Mouse (Mus musculus) heart, postnatal 4 days (tissue): ENCODE data around the gene Rps5. TPM values are rescaled to one million over a fixed set of nuclear protein-coding genes. Genes with fewer than 3 reads are reported as not detected.
A peak's percentile ranks its signal among the peaks of the same experiment; 100 is the strongest.
"Not testable (repeated sequence)": the region's sequence is repeated elsewhere in the genome, so short reads cannot be mapped to it uniquely, and the experiment has no call there.

Experiments
- DNase-seq: peaks from one replicate; pipeline ENCODE4 v3.0.0; 2021
- total RNA-seq, 2 experiments: library from RNA; stranded (reverse); gene quantifications; 2 replicates each; pipeline ENCODE4 v1.2.3; 2021

The Rps5 gene
- total RNA-seq, result 100 to 1,000 TPM; 857 to 895 TPM

DNA sequence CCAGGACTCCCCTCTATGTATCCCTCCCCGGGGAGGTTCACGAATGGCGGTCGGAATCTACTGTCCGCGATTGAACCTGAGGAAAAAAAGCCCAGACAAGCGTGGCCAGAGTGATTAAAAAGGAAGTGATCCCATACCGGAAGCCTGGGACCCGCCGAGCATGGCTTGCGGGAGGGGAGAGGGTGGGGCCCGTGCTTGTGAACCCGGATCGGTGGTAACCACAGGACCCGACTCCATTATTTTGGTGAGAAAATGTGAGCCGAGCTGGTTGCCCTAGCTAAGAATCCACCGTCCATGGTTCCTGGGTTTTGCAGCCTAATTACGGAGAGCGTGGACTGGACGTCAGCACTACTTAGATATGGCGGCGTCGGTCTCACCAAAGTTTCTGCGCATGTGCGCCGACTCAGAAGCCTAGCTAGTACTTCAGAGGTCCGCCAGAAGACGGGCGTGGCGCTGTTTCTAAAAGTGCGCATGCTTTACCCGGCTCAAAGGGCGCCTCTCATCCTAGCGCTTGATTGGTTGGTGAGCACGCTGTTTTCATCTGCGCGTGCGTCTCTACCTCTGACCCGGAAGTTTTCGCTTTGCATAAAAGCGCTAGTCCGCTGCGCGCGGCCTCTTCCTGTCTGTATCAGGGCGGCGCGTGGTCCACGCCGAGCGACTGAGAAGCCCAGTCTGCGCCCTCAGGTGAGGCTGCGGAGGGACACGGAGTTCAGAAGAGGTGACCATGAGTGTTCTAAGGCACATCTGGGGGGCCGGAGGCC, at the start of gene Rps5:
TSS of gene Rps5 (plus strand) at position 586 of the 761 bp plus-strand sequence.
- peak; percentile 99 for DNase-seq

DNA sequence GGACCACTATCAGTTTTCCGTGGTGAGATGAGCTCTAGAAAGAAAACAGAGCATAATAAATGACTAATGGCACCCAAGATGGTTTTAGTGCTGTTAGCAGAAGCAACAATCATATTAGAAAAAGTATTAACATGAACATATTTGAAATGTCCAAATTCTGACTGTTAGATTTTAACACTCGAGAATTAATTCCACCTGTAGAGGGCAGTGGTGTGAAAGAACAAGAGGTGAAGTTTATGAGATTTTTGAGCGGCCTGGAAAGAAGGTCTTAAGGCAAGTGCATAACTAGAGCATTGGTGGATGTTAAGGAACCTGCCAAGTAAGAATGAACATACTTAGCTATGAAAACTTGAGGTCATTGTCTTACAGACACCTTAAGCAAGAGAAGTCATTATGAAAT, 47.8 kb upstream of the Rps5 start:
- DNase-seq, result no peak

DNA sequence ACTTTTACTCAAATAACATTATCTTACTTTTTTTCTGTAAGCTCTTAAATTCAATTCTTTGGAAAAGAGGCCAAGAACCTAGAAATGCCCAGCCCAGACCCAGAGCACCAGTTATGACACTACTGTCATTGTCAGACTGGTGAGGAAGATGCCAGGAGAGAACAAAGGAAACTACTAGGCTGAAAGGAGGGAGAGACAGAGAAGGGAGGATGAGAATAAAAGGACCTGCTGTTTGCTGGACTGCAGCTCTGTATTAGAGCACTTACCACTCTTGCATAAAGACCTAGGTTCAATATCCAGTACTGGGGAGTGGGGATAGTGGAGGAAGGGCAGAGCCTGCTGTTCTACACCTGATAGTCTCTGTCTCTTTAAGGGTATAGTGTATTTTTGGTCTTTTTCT, 42.1 kb upstream of the Rps5 start:
- no peak for DNase-seq

DNA sequence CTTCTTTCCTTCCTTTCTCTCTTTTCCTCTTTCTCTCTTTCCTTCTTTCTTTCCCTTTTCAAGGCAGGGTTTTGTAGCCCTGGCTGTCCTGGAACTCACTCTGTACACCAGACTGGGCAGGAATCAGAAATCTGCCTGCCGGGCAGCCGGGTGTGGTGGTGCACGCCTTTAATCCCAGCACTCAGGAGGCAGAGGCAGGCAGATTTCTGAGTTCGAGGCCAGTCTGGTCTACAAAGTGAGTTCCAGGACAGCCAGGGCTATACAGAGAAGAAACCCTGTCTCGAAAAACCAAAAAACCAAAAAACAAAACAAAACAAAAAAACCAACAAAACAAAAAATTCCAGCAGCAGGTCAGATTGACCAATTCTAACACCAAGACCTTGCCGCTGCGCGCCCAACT, 41.6 kb upstream of the Rps5 start:
- not testable (repeated sequence) for DNase-seq

DNA sequence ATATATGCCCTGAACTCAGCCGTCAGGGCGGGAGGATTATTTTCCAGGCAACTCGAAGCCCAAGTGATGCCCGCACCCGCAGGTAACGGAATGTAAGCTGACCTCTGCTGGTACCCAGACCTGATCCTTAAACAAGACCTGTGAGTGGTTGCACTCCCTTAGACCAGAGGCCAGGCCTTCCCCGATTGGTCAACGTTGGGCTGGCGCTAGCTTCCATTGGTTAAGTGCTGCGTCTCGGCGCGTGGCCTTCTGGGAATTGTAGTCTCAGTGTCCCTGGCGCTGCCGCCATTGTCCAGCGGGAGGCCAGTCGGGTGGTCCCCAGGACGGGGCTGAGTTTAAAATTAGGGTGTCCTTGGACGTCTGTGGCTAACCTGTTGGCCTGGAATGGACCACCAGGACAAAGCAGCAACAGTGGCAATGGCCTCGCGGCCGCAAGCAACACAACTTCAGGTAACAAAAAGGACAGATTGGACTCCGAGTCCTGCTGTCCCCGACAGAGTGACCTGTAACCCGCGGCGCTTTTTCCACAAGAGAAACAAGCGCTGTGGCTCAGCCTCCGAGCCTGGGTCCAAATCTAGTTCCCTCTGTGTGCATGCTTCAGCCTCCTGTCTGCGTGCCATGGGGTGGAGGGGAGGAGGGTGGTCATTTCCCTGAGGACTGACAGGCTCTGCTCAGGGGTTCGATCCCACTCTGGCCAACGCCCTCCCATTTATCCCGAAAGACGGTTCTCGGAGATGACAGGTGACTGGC, 41.0 kb upstream of the Rps5 start, which contains the start of gene Zfp128:
TSS of gene Zfp128 (plus strand) at position 267 of the 750 bp plus-strand sequence.
- DNase-seq, result peak; percentile 95

DNA sequence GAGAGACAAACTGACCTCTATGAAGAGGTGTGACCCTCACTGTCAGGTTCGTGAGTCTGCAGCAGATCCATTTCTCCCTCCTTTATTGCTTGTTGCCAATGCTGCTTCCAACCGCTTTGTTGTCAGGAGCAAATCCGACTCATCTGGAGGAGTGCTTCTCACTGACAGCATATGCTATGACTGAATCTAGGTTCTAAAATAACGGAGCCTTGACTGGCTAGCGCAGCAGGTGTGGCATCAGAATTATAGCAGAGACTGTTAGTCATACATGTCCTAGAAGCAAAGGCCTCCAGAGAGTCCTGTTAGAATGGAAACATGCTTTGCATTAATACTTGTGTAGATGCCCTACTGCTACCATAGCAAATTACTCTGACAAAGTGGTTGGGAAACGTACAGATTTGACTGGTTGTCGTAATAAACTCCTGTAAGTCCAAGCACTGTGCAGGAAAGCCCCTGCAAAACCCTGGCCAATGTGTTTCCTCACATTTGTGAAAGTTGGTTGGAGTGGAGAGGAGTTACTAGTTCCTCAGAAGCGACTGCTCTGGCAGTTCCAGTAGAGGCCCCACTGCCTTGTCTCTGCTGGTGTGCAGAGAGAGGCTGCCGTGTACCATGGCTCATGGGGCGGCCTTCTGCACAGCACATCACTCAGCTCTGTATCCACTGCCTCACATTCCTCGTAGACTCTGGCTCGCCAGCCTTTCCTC, 35.4 kb upstream of the Rps5 start:
- no peak for DNase-seq

DNA sequence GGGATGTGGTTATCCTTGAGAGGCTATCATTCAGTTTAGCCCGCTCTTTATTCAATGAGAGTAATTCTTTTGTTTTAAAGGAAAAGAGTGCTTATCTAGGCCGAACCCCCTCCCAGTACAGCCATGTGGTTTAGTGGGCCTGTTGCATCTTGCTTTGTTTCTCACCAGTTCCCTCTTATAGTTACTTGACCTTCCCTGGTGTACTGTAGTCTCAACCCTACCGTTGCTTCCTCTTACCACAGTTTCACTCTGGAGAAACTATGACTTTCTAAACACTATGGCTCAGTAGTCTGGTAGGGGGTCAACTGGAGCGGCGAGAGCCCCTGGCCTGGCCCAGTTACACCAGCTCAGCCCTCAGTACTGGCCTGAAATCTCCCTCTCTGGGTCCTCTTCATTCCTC, 34.5 kb upstream of the Rps5 start:
- no peak for DNase-seq

DNA sequence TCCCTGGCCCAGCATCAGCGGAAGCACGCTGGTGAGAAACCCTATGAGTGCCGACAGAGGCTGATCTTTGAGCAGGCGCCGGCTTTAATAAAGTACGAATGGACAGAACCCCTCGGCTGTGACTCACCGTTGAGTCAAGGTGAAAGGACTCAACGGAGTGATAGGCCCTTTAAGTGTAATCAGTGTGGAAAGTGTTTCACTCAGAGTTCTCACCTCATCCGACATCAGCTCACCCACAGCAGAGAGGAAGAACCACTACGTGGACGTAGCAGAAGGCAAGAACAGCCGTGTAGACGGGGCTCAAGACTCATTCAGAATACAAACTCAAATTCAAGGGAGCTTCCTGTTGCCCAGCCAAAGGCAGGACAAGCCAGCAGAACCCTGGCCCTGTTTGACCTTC, 31.2 kb upstream of the Rps5 start:
- DNase-seq, result no peak

DNA sequence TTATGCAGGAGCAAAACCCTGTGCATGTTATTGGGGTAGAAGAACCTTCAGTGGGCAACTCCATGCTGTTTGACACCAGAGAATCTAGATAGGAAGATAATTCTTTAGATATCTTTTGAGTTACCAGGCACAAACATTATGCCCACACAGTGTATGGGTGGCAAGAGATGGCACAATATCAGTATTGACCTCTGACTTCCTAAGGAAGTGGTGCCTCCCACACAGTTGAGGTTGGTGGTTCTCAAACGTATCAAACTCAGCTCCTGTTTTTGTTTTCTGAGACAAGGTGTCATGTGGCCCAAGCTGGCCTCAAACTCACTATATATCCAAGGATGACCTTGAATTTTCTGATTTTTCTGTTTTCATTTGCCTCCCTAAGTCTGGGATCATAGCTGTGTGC, 30.8 kb upstream of the Rps5 start:
- no peak for DNase-seq

DNA sequence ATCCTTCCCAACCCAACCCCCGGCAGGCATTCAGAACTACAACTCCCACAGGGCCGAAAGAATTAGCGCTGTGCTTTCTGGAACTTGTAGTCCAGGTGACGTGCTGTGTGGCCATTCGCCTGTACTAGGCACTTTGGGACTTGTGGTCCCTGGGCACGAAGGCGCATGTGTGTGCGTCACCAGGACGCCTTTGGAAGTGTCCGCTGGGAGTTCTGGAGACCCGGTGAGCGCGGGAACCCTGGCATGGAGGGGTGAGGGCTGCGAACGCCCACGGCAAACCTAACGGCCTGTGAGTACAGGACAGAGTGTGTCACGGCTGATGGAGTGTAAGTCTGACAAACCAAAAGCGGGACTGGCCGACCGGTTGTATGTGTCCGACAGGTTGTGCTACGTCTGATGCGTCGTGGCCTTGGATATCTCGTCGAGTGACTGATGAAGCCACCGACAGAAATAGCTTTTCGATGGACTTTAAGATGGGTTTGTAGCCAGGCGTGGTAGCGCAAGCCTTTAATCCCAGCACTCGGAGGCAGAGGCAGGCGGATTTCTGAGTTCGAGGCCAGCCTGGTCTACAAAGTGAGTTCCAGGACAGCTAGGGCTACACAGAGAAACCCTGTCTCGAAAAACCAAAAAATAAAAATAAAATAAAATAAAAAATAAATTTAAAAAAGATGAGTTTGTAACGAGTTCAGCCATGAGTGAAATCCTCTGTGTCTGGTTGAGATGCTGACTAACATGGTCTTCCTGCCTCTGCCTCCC, 24.3 kb upstream of the Rps5 start, which contains the start of gene Zscan22:
TSS of gene Zscan22 (plus strand) at position 161 of the 756 bp plus-strand sequence.
- peak; percentile 91 for DNase-seq

DNA sequence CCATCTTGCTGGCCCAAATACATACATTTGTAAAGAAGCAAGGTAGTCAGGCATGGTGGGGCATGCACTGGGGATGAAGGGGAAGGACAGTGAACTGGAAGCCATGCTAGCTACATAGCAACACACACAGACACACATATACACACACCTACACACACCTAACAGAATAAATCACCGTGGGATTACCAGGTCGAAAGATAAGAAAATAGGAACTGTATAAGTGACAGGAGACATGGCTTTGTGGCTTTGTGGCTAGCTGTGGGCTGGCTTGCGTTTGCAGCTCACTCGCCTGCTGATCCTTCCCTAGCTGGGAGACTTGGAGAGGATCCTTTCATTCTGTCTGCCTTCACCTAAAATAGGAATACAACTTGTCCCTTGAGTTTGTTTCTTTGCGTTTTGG, 20.6 kb upstream of the Rps5 start:
- DNase-seq, result no peak

DNA sequence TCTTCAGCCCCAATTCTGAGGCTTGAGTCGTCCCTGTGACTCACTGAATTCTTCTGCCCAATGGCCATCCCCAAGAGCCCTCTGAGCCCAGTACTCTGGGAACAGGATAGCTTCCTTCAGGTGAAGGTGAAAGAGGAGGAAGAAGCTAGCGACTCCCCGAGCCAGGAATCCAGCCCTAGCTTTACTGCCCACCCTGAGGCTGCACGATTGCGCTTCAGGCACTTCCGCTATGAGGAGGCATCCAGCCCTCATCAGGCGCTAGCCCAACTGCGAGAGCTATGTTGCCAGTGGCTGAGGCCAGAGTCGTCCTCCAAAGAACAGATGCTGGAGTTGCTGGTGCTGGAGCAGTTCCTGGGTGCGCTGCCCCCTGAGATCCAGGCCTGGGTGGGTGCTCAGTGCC, 18.5 kb upstream of the Rps5 start:
- DNase-seq, result no peak

DNA sequence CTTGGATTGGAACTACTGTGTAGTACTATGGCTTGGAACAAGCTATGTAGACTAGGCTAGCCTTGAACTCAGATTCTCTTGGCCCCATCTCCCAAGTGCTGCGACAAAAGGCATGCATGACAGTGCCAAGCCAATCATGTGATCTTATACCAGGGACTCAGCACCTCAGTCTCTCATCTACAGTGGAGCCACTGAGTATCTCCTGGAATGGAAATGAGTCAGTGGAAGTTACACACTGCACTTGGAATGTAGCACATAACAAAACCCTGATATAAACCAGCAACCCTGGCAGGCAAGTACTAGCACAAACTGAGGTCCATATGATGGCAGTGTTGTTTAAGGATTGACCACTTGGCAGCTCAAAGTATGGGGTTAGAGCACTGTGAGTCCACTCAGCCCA, 16.9 kb upstream of the Rps5 start:
- no peak for DNase-seq

DNA sequence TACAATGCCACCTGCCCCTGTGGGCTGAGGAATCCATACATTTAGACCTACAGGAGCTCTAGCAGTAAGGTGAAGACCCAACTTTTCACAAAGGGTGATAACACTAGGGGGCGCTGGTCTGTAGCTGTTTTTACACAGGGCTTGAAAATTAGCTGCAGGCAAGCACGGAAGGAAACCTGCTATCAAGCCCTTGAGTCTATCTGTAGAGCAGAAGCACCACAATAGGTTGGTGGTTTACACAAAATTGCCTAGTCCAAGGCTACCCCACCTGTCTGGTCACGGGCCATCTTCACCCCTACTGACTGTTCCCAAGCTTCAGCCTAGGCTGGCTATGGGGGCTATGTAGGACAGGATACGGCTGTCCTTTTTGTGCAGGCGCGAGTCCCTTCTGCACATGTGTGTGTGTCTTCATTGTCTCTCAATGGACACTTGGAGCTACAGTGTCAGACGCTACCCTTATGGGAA, 12.6 kb upstream of the Rps5 start:
- peak; percentile 83 for DNase-seq

DNA sequence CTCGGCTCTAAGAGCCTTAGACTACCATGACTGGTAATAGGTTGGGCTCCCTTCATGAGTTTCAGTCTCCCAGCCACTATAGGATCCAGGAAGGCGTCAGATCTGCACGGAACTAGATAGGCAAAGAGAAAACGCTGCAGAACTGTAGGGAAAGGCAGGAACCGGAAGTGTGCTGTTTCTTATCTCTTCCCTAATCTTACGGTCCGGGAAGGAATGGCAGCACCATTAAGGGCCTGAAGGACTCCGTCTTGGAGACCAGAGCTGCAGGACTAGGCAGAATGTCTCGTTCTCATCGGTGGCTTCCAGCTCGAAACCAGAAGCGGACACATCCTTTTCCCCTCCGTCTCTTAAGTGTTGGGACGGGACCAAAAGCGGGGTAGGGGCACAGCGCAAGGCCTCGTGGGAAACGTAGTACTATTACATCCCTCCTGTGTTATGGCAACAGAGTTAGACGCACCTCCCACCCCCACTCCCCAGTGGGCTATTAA, 11.9 kb upstream of the Rps5 start:
- DNase-seq, result peak; percentile 59

DNA sequence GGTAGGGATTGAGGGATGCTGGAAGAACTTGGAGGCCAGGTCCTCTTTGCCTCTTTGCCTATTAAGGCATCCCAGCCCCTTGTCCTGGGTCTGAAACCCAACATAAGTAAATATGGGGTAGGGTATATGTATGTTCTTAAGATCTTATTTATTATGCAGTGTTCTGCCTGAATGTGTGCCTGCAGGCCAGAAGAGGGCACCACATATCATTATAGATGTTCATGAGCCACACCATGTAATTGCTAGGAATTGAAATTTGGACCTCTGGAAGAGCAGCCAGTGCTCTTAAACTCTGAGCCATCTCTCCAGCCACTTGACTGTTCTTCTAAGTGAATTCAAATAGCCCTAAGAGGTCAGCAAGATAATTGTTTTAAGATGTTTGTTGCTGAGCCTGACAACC, 8.5 kb upstream of the Rps5 start:
- DNase-seq, result no peak

DNA sequence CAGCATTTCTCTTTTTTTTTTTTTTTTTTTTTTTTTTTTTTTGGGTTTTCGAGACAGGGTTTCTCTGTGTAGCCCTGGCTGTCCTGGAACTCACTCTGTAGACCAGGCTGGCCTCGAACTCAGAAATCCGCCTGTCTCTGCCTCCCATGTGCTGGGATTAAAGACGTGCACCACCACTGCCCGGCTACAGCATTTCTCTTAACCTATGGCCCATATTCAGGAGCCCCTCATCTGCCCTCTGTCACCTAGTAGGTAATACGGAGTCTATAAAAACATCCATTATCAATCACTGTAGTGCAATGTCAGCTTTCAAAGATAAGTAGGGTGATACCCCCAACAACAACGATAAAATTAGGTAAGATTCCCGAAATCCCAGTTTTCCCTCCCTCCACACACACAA, 1.6 kb upstream of the Rps5 start:
- not testable (repeated sequence) for DNase-seq

DNA sequence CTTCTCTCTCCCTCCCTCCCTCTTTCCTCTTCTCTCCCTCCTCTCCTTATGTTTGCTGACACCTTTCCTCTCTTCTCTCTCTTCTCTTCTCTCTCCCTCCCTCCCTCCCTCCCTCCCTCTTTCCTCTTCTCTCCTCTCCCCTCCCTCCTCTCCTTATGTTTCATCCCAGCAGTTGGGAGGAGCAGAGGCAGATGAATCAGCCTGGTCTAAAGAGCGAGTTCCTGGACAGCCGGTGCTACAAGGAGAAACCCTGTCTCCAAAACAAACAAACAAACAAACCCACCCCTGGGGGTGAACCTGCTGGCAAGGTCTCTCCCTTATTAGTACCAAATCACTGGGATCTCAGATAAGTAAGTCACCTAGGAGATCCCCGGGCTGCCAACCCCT, 779 bp upstream of the Rps5 start:
- no peak for DNase-seq

DNA sequence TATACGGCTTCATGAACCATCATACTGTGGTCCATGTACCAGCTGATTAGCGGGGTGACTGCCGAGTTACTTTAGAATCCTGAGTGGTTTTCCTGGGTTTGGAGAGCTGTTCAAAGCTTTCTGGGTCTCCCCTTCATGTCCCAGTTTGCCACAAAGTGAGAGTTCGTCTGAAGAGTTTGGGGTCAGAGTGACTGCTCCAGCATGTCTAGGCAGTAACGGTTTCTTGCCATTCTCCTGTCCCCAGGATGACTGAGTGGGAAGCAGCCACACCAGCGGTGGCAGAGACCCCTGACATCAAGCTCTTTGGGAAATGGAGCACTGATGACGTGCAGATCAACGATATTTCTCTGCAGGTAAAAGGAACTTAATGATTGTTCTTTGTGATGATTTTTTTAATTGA, 639 bp downstream of the Rps5 start:
- no peak for DNase-seq

DNA sequence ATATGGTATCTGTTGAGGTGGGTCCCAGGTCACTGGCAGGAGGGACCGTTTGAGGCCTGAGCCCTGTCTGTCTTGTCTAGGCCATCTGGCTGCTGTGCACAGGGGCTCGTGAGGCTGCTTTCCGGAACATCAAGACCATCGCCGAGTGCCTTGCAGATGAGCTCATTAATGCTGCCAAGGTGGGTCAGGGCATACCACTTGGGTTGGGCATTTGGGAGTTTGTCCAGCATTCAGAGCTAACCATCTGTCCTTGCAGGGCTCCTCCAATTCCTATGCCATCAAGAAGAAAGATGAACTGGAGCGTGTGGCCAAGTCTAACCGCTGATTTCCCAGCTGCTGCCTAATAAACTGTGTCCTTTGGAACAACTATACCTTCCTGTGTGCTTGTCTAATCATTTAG, 4.2 kb downstream of the Rps5 start:
- DNase-seq, result no peak

DNA sequence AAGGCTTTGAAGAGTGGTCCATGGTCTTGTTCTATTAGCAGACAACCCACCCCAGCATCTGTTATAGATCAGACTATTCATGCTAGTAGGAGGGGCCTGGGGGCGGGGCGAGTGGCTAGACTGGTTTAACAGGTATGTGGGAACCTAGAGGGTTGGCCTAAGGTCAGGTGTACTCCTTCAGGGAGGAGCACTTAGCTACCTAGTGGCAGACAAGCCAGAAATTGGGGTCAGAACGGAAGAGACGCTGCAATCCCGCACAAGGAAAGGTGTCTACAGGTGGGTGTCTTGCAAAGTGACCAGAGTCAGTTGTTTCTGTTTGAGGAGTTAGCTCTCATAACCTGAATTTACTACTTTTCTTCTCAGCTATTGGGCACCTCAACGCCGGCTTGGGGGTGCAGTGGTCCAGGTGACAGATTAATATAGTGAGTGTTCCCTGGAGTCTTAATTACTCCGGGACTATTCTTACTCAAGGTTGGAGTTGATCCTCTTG, 5.1 kb downstream of the Rps5 start, which contains the start of gene Rnf225:
TSS of gene Rnf225 (plus strand) at position 226 of the 490 bp plus-strand sequence.
- no peak for DNase-seq
